Mouse (Mus musculus) neural tube, postnatal 0 days (tissue): Measurements from ENCODE around the gene R3hcc1l. TPM values are rescaled to one million over a fixed set of nuclear protein-coding genes. Genes with fewer than 3 reads are reported as not detected.

Source experiments
- polyA plus RNA-seq: library from polyadenylated mRNA; unstranded; fragments of >200 nt; fragmentation: Nextera tagmentation; extraction: Ambion mirVana; gene quantifications from 2 replicates; pipeline ENCODE4 v1.2.1, GENCODE M21; 2015

Gene R3hcc1l
- 8.3 and 10.8 TPM in 2 replicates for polyA plus RNA-seq

DNA sequence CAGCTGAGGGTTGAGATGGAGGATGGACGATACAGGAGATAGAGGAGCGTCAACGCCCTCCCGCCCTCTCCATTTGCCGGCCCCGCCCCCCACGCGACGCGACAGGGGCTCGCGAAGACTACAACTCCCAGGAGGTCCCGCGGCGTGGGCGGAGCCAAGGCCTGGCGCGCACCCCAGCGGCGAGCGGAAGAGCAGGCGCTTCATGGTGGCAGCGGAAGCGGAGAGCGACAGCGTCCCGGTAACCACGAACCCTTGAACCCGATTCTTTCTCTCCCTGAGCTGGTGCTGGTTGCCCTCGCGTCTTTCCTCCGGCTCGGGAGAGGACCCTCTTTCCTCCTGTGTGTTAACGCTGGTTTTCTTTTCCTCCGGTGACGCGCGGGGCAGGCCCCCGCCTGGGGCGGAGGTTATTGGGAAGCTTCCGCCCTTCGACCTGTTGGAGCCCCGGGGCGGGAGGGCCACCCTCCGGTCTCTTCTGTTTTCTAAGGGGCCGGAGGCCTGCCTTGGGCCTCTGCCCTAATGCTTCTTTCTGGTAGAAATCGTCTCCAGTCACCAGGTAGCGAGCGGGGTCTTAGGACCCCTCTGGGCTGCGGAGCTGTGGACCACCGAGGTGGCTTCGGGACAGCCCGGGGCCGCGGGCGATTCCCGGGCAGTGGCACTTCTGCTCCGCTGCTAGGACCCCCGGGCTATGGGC, at the start of gene R3hcc1l:
R3hcc1l (plus strand) TSS at position 140 of the 691 bp plus-strand sequence.

GRCm38 (mm10) chr19:42612654-42613053, 94.1 kb downstream of the R3hcc1l start, which contains the start of gene Loxl4:
Gene Loxl4, minus strand, starts transcription at chr19:42612813.

Other genes with a start within 250 kb of the R3hcc1l start
- gene Crtac1, start 87.0 kb upstream of the R3hcc1l start, polyA plus RNA-seq = 67.7 and 77.3 TPM in 2 replicates
- gene Loxl4, start 94.1 kb downstream of the R3hcc1l start, polyA plus RNA-seq = 0.31 and 0.33 TPM in 2 replicates
- 1.9 and 2.0 TPM in 2 replicates for gene Pyroxd2, start 234.0 kb downstream of the R3hcc1l start, polyA plus RNA-seq